Mouse (Mus musculus): ENCODE data around the gene Vcl.

GRCm38 (mm10) chr14:21052112-21052780, 123.0 kb downstream of the Vcl start, which contains the start of the genes Ap3m1 and Adk:
- TF ChIP-seq MYOD1 (IDR thresholded peaks at IDR 0.05; ENCODE audit: control insufficient read depth in 1 of 3, insufficient read length in 2 of 3, low read depth in 2 of 3) (peak in 2 of 3 experiments; percentile 9 to 63), POLR2A (IDR thresholded peaks at IDR 0.05; ENCODE audit: insufficient read length, low read depth) (peak; percentile 76), TCF12 (IDR thresholded peaks at IDR 0.05; ENCODE audit: insufficient read depth, poor library complexity, severe bottlenecking) (no peak), MAX (IDR thresholded peaks at IDR 0.05; ENCODE audit: low read depth) (peak; percentile 98), POLR2AphosphoS2 (IDR thresholded peaks at IDR 0.05; ENCODE audit: insufficient read length, low read depth) (peak; percentile 53), CEBPB (IDR thresholded peaks at IDR 0.05; ENCODE audit: insufficient read depth, poor library complexity, severe bottlenecking) (no peak)
